Mouse (Mus musculus): Measurements from ENCODE around the gene Slc19a1. TPM values are rescaled to one million over a fixed set of nuclear protein-coding genes. Genes with fewer than 3 reads are reported as not detected.

Gene Slc19a1
- total and polyA plus RNA-seq, 2 experiments from 2014 or later, result 36.7 to 39.7 TPM

DNA sequence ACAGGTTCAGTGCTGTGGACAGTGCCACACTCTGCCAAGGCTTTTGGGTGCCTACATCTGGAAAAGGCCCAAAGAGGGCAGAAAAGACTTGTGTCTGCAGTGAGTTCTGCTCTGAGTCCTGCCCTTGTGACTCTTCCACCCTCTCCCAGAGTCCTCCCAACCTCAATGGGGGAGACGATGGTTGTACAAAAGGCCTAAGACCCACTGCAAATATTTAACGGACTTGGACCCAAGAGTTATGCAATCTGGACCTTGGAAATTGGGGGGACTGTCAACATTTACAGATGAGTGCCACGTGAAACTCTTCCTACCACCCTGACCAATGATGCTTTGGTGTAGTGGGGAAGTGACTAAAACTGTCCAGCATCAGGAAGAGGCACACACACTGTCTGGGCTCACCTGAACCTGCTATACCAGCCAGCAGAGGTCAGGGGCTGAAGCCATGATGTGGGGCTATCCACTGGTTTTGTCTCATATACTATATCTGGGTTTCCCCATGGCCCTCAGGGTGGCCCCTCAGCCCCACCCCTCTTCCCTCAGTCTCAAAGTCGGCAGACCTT lies 59.6 kb downstream of the Slc19a1 start:
- WGBS, result 82% methylated on average over 4 of the region's 4 CpGs
- Histone ChIP-seq H3K4me1 (ENCODE audit: insufficient read depth) (no peaks in the 10 kb centered on the region), H3K4me3 (ENCODE audit: low read depth, low read length) (no peak overlapping the region), H3K36me3 (ENCODE audit: insufficient read depth) (no peaks in the 10 kb centered on the region), H3K9me3 (ENCODE audit: low read length) (peaks cover 5% of the 10 kb centered on the region; the same call in 1 of the 2 replicates), H3K27me3 (ENCODE audit: insufficient read depth, low read length) (no peaks in the 10 kb centered on the region), H3K9ac (no peak overlapping the region), H3K4me2 (ENCODE audit: low read depth) (no peak overlapping the region), H3K27ac (ENCODE audit: low read depth, low read length) (no peak overlapping the region)
- ATAC-seq, result no peak
- no peak for TF ChIP-seq CTCF (IDR thresholded peaks at IDR 0.05; ENCODE audit: low read depth)
- DNase-seq, result no peak

DNA sequence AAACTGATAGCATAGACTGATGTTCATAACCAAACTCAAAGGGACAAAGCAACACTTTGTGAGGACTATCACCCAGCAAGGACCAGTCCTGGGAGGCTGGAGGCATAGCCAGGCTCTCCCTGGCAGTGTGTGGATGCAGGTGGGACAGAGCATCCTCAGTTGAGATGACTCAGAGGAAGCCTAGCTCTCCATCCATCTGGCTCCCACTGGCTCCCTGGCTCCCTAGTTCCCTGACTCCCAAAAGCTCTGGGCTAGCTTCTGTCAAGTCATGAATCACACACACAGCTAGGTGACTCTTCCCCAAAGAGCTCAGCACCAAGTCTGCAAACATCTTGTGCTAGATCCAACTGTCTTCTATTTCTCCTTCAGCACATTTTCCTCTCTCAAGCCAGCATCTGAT lies 61.8 kb downstream of the Slc19a1 start:
- Histone ChIP-seq H3K27ac (ENCODE audit: low read depth, low read length) (no peak overlapping the region), H3K4me3 (ENCODE audit: low read depth, low read length) (no peak overlapping the region), H3K27me3 (ENCODE audit: insufficient read depth, low read length) (no peaks in the 10 kb centered on the region), H3K9me3 (ENCODE audit: low read length) (peaks cover 5% of the 10 kb centered on the region; the same call in 1 of the 2 replicates), H3K4me2 (ENCODE audit: low read depth) (no peak overlapping the region), H3K9ac (no peak overlapping the region), H3K36me3 (ENCODE audit: insufficient read depth) (no peaks in the 10 kb centered on the region), H3K4me1 (ENCODE audit: insufficient read depth) (no peaks in the 10 kb centered on the region)
- DNase-seq (no peak), ATAC-seq (no peak)
- no peak for TF ChIP-seq CTCF (IDR thresholded peaks at IDR 0.05; ENCODE audit: low read depth)

DNA sequence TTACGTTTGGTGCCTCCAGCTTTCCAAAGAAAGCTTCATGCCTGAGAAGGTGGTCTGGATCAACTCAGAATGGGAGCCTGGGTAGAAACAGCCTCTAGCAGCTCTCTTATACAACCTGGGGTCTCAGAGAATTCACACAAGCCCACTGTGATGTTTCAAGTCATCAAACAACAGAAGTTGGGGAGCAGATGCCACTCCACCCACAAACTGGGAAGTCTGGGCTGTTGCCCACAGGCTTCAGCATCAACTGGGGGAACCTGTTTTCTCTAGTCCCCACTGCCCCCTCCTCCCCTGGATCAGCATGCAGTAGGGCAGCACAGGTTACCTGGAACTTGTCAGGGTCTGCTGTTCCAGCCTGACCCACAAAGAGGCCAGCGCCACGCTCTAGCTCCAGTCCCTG lies 63.6 kb downstream of the Slc19a1 start:
- TF ChIP-seq CTCF (IDR thresholded peaks at IDR 0.05; ENCODE audit: low read depth), result no peak
- peaks cover 5% of the 10 kb centered on the region; the same call in 1 of the 2 replicates for H3K9me3 ChIP-seq (ENCODE audit: low read length)

DNA sequence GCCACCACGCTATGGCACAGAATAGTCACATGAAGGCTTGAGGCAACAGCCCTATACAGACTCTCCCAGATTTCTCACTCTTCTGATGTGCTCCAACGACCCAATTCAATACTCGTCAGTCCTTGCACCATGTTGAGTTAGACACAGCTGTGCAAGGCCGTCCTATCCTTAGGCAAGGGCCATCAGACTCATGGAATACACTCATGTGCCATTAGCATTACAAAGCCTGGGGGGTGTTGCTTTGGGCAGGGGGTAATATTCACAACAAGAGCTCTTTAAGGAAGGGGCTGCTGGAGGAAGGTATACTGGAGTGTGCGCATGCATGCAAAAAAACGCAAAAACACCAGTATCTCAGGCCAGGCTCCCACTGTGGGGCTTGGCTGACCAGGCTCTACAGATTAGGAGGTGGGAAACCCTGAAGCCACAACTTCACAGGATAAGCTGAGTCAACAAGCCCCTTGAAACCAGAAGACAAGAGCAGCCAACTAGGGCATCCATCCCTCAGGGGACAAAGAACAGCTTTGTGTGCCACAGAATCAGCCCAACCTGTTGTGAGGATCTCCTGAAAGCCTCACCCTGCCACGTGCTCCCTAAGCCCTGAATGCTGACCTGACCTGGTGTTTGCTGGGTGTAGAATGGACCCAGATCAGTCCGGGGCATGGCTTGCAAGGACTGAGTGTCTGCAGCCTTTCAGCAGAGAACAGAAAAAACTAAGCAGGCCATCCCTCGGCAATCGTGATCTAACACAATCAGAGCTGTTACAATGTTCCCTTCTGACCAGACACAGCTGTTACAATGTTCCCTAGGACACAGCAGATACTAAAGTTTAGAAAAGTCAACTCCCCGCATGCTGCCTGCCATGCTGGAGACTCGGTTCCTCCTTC lies 65.2 kb downstream of the Slc19a1 start:
- no peak; the same call in 1 of the 2 replicates for ATAC-seq
- Histone ChIP-seq H3K27me3 (ENCODE audit: insufficient read depth, low read length) (no peaks in the 10 kb centered on the region), H3K9me3 (ENCODE audit: low read length) (peaks cover 5% of the 10 kb centered on the region; the same call in 1 of the 2 replicates), H3K4me1 (ENCODE audit: insufficient read depth) (no peaks in the 10 kb centered on the region), H3K4me2 (ENCODE audit: low read depth) (no peak overlapping the region), H3K4me3 (ENCODE audit: low read depth, low read length) (no peak overlapping the region), H3K36me3 (ENCODE audit: insufficient read depth) (no peaks in the 10 kb centered on the region), H3K27ac (ENCODE audit: low read depth, low read length) (no peak overlapping the region), H3K9ac (no peak overlapping the region)
- WGBS, result 55% methylated on average over 12 of the region's 12 CpGs
- DNase-seq, result no peak
- TF ChIP-seq CTCF (IDR thresholded peaks at IDR 0.05; ENCODE audit: low read depth), result no peak

More for the DNA sequence above, 63.6 kb downstream of the Slc19a1 start:
- Histone ChIP-seq H3K4me1 (ENCODE audit: insufficient read depth) (no peaks in the 10 kb centered on the region), H3K27me3 (ENCODE audit: insufficient read depth, low read length) (no peaks in the 10 kb centered on the region), H3K27ac (ENCODE audit: low read depth, low read length) (no peak overlapping the region), H3K4me2 (ENCODE audit: low read depth) (no peak overlapping the region), H3K36me3 (ENCODE audit: insufficient read depth) (no peaks in the 10 kb centered on the region), H3K9ac (no peak overlapping the region), H3K4me3 (ENCODE audit: low read depth, low read length) (no peak overlapping the region)
- no peak for ATAC-seq
- WGBS, result 98% methylated on average over 3 of the region's 3 CpGs
- no peak for DNase-seq

DNA sequence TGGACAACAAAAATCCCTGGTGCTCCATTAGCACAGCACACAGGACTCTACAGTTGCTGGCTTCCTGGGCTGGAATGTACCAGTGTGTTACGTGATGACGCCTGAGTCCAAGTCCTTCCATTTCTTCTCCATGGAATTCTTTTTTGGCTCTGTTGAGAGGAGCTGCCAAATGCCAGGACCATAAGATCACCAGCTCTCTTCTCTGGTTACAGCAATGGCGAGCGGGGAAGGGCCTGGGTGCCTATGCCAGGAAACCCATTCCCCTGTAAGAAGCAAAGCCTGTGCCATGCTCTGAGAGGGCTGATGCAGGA lies 65.8 kb downstream of the Slc19a1 start:
- ATAC-seq (no peak), DNase-seq (no peak)
- Histone ChIP-seq H3K9me3 (ENCODE audit: low read length) (peaks cover 1% of the 10 kb centered on the region; the same call in 1 of the 2 replicates), H3K4me3 (ENCODE audit: low read depth, low read length) (no peak overlapping the region), H3K4me1 (ENCODE audit: insufficient read depth) (no peaks in the 10 kb centered on the region), H3K27ac (ENCODE audit: low read depth, low read length) (no peak overlapping the region), H3K27me3 (ENCODE audit: insufficient read depth, low read length) (no peaks in the 10 kb centered on the region), H3K4me2 (ENCODE audit: low read depth) (no peak overlapping the region), H3K9ac (no peak overlapping the region), H3K36me3 (ENCODE audit: insufficient read depth) (no peaks in the 10 kb centered on the region)
- no peak for TF ChIP-seq CTCF (IDR thresholded peaks at IDR 0.05; ENCODE audit: low read depth)
- 80% methylated on average over 4 of the region's 4 CpGs for WGBS

DNA sequence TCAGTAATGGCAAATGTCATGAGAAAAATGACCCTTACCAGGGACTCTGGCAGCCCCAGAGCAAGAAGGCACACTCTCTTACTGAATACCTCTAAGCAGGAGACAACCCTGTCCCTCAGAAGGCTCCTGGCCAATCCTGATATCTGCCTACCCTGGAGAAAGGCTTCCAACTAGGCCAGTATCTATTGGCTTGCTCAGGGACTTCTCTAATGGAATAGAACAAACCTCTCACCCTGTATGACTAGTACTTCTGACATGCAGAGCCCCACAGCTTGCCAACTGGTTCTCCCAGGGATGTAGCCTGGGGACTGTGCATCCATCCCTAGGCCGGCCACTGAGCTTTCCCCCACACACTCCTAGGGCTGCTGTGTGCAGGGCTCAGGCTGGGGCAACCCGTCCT lies 66.6 kb downstream of the Slc19a1 start:
- WGBS, result 89% methylated on average over 2 of the region's 2 CpGs
- H3K4me2 ChIP-seq (ENCODE audit: low read depth), result no peak overlapping the region
- H3K4me3 ChIP-seq (ENCODE audit: low read depth, low read length), result no peak overlapping the region
- ATAC-seq (no peak), DNase-seq (no peak)
- H3K36me3 ChIP-seq (ENCODE audit: insufficient read depth), result no peaks in the 10 kb centered on the region
- no peaks in the 10 kb centered on the region for H3K4me1 ChIP-seq (ENCODE audit: insufficient read depth)
- no peaks in the 10 kb centered on the region for H3K9me3 ChIP-seq (ENCODE audit: low read length)
- no peak overlapping the region for H3K9ac ChIP-seq
- no peak overlapping the region for H3K27ac ChIP-seq (ENCODE audit: low read depth, low read length)
- TF ChIP-seq CTCF (IDR thresholded peaks at IDR 0.05; ENCODE audit: low read depth), result no peak
- H3K27me3 ChIP-seq (ENCODE audit: insufficient read depth, low read length), result no peaks in the 10 kb centered on the region

DNA sequence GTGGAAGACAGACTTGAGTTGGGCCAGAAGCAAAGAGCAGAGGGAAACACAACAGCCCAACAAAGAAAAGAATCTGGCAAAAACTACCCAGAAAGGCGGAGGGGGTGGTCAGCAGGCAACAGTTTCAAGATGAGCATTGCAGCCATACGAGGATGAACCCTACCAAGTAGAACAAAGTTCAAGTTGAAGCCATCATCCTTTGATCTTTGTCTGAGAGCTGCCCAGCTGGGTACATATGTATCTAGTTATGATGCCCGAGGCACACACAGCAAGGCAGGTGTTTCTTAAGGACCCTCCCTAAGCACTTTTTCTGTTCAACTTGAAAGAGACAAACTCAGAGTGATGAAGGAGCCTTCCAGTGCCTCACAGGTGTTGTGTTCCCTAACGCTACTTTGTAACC lies 67.7 kb downstream of the Slc19a1 start:
- no peaks in the 10 kb centered on the region for H3K9me3 ChIP-seq (ENCODE audit: low read length)
- H3K4me1 ChIP-seq (ENCODE audit: insufficient read depth), result no peaks in the 10 kb centered on the region
- H3K4me3 ChIP-seq (ENCODE audit: low read depth, low read length), result no peak overlapping the region
- no peak overlapping the region for H3K4me2 ChIP-seq (ENCODE audit: low read depth)
- 88% methylated on average over 4 of the region's 4 CpGs for WGBS
- H3K36me3 ChIP-seq (ENCODE audit: insufficient read depth), result no peaks in the 10 kb centered on the region
- no peak for TF ChIP-seq CTCF (IDR thresholded peaks at IDR 0.05; ENCODE audit: low read depth)
- no peak for ATAC-seq
- H3K27me3 ChIP-seq (ENCODE audit: insufficient read depth, low read length), result no peaks in the 10 kb centered on the region
- H3K27ac ChIP-seq (ENCODE audit: low read depth, low read length), result no peak overlapping the region
- DNase-seq, result no peak
- no peak overlapping the region for H3K9ac ChIP-seq

Data from forebrain, postnatal 0 days (tissue).